Mouse (Mus musculus) activated CD4-positive, CD25-positive, alpha-beta regulatory T cell, adult 4 months (primary cell): ENCODE results near the gene Cdkl4. TPM values are rescaled to one million over a fixed set of nuclear protein-coding genes. Genes with fewer than 3 reads are reported as not detected.
"Not testable (repeated sequence)": the region's sequence is repeated elsewhere in the genome, so short reads cannot be mapped to it uniquely, and the experiment has no call there.

Source experiments
- ATAC-seq: one replicate; pipeline ENCODE4 v1.8.0; 2017
- polyA plus RNA-seq, 2 experiments: library from polyadenylated mRNA; unstranded; fragments of 100-300 nt; shearing (Covaris generic); gene quantifications; one replicate each; pipeline ENCODE4 v1.2.1; 2017

Gene Cdkl4
- 1 to 10 TPM in 1 of 2 experiments, under 1 TPM in 1; 0.57 to 1.1 TPM for polyA plus RNA-seq

DNA sequence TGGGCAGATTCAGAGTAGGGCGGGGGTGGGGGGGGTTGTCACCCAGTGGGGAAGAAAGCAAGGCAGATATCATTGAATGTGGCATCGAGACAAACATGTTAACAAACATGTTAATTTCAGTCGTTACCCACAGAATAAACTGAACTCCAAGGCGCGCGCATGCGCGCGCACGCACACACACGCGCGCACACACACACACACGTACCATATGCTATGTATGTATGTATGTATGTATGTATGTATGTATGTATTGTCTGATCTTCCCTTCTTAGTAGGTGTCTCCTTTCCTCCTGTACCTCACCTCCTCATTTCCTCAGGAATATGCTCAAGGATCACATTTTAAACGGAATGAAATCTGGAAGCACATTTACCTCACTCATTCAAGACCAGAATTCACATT, at the start of gene Cdkl4:
TSS of gene Cdkl4 (minus strand) at position 175 of the 400 bp plus-strand sequence.
- no peak for ATAC-seq

DNA sequence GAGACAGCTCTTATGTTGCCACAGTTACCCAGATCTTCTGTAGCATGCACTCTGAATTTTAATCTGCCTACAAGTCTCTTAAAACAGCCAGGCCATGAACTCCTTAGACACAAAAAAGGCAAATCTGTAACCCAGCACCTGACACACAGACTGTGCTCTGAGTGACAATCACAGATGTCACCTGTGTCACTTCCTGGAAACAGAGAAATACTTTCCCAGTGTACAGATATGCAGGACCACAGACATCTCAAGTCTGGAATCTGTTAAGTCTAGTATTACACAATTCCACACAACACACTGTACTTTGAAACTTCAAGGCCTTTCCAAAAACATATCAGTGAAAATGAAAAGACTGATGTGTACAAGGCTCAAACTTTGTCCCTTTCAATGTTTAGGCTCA, 47.4 kb upstream of the Cdkl4 start:
- no peak for ATAC-seq

DNA sequence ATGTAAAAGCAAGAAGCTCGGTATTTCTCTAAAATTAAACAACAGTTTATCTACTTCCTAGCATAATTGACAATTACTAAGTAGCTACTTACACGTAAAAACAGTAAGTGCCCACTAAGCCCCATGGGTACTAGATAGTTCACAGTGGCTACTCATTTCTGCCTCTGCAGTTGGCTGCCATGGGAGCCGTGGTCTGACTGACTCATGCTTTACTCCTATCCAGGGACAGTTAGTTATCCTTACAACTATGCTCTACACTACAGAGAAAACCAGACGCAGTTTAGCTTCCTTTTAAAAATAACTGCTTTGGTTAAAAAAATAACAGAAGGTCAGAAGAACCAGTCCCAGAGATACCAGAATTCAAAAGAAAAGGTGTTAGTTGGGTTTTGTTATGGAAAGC, 44.1 kb upstream of the Cdkl4 start:
- no peak for ATAC-seq

DNA sequence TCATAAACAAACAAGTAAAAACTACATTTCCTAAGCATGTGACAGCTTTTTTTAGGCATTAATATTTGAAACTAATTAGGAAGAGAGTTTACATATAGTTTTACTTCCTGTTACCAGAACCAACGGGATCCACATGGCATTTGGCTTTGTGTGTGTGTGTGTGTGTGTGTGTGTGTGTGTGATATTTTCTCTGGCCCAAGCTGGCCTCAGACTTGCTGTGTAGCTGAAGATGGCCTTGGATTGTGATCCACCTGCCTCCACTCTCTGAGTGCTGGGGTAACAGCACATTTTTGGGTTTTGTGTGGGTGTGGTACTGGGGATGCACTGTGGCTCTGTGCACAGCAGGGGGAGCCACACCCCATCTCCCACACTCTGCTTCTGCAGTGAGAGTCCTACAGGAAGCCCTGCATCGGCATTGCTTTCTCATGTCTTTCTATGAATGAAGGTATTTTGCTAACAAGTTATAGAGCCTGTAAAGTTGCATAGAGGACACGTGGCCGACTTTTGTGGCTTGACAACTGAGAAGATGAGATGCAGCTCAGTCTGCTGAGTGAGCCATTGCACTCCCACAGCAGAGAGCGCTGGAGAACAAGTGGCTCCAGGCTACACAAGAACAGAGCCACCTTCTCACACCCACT, 43.3 kb upstream of the Cdkl4 start:
- ATAC-seq: peak; percentile 92

DNA sequence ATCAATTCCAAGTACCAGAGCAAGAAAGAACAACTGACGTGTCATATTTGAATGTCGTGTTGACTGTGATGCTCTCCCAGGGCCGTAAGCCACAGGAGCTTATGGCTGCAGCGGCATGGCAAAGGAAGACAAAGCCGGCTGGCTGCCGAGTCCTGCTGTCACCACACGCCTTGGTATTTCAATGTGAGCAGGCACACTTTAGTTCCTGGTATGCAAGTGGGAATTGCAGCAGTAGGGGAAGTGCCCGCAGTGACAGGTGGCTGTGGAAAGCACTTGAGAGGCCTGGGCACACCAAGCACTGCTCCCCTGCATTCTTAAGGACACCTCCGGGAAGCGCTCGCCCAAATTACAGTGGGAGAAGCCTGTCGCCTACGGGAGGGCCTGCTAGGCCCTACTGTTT, 41.9 kb upstream of the Cdkl4 start:
- no peak for ATAC-seq

DNA sequence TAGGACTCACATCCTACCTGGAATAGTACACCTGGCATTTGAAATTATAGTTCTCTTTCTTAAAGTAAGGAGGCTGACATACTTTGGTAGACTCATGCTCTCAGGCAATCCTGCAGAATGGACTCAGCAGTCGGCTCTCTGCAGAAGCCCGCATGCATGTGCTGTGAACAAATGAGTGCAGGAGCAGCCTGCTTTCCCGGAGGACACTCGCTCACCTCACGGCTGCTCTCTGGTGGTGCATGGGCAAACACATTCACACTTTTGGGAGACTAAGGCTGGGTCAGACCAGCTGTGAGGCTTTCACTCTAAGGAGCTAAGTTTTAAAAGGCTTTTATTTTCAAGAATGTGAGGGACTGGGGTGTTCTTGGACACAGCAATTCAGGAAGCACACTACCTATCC, 41.3 kb upstream of the Cdkl4 start:
- ATAC-seq: no peak

DNA sequence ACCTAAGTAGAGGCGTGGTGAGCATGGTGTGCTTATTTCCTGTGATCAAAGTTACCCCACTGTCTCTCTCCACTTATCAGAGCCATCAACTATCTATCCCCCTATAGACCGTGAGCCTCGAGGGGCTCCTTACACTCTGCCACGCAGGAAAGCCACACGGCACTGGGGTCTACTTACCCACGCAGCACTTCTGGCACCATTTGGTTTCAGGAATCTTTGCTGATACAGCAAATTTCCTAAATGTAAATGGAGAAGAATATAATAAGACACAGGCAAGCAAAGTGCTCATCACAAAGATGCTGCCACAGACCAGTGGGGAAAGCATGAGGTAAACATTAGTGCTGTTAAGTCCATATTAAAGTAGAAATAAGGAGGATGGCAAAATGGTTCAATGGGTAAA, 26.2 kb upstream of the Cdkl4 start:
- no peak for ATAC-seq

DNA sequence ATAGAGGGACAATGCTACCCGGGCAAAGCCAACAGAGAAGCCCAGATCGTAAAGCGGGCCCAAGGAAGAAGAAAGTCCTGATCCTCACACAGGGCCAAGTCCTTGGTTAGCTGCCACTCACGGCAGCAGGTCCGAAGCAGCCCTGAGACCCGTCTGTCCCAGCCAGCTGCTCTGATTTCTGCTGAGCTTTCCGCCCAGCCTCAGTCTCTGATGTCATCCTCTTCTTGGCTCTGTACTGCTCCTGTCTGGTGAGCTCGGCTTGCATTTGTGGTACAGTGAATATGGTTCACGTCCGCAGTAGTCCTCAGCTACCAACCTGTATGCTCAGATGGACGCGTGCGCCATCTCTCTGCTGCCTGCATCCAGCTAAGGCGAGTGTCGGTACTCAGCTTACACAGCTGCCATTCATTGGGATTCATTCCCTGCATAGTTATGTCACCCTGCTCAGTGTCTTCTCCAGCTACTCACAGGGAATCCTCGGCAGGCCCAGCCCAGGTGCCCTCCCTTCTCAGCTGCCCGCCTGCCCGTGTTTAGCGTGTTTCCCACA, 25.5 kb upstream of the Cdkl4 start:
- no peak for ATAC-seq

DNA sequence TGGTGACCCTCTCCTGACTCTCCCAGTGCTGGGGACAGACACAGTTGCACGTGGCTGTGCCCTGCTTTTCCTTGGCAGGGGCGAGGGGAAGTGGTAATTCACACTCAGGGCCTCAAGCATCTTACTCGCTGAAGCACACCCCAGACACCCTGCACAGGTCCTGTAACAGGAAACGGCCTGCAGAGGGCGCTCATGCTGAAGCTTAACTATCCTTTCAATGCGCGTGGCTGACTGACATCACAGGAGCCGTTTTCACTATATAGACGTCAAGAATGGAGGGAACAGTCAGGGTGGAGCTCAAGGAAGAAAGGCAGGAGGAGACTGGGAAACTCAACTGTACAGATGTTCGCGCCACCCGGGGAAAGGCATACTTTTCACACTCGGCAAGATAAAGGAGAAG, 23.8 kb upstream of the Cdkl4 start:
- no peak for ATAC-seq

DNA sequence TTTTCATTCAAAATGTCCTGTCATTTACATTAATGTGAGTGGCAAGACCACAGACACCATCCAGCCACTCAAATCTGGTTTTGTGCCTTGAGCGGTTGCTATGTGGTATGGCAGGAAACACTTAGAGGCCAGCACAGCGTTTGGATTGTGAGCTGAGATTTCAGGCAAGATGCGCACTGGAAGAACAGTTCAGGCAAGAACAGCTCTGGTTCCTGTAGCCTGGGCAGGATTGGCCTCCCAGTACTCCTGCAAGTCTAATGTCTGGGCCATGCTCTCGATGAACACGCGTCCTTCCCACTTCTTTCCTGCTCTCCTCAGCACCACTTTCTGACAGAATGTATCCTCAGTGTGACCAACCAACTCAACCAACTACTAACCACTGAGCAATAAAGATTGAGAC, 5.4 kb upstream of the Cdkl4 start:
- ATAC-seq: no peak

DNA sequence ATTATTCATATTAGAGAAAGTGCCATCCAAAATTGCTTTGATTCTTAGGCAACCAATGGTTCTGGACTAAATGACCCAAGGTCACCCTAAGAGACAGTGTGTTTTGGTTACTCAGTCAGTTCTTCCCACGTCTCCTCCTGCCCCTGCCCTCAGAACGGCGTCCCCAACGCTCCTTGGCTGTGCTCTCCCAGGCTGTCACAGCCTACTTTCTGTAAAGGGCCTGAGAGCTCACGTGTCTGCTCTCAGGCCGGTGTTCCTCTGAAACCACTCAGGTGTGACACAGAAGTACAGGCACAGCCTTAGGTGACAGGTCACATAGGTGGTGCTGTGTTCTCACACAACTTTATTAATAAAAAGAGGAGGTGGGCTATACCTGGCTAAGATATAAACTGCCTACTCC, 2.3 kb upstream of the Cdkl4 start:
- ATAC-seq: no peak

DNA sequence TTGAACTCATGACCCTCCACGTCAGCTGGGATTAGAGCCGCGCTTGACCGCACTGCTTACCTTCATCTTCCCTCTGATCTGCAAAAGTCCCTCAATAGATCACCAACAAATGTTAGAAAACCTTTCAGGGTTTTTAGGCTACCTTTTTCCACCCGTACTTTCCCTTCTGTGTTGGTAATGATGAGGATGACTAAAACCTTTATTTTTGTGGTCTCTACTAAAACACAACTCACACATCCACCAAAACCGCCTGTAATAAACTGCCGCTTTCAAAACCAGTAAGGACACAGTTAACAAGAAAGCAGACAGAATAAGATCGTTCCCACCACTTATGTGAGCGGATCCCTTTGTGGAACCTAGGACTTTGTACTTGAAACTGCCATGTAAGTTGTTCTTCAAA, 1.5 kb upstream of the Cdkl4 start:
- no peak for ATAC-seq

DNA sequence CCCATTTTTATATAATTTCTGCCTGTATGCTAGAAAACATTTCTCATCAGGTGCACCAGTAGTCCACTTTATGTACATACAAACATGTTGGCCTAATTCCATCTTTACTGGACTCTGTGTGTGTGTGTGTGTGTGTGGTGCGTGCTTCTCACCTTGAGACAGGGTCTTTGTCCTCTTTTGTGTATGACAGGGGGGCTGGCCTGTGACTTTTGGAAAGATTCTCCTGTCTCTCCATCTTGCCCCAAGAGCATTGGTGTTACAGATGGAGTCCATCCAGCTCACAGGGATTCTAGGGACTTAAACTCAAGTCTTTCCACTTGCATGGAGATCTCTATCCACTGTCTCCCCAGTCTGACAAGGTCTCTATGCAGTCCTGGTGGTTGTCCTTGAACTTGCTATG, 428 bp upstream of the Cdkl4 start:
- no peak for ATAC-seq

DNA sequence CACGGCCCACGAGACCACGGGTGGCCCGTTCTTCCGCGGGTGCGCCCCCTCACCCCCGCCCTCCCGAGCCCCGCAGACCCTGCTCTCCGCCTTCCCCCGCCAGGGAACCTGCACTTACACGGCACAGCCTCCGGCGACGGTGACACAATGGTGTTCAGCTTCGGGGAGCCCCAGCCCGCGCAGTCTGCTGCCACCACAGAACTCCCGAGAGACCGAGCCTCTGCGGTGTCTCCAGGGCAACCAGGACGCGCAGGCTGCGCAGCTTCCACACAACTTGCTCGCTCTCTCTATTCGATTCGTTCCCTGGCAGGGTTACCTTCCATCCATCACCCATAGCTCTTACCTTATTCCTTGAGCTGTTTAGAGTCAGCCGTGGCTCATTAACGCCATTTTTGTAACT, 399 bp downstream of the Cdkl4 start:
- ATAC-seq: peak; percentile 72

DNA sequence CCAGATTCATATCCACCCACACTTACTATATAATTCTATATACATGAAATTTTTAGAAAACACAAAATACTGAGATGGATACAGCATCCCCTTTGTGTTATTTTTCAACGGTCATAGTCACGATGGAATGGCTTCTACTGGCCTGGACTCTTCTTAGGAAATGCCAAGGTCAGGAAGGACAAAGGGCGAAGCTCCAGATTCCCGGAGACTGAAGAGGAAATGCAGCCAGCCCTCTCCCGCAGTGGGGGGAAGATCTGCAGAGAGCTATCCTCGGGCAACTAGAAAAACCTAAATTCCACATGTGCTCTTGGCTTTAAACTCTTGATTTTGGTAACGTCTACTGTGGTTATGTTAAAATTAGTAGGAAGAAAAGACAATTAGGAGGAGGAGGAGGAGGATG, 2.6 kb downstream of the Cdkl4 start:
- ATAC-seq: no peak

DNA sequence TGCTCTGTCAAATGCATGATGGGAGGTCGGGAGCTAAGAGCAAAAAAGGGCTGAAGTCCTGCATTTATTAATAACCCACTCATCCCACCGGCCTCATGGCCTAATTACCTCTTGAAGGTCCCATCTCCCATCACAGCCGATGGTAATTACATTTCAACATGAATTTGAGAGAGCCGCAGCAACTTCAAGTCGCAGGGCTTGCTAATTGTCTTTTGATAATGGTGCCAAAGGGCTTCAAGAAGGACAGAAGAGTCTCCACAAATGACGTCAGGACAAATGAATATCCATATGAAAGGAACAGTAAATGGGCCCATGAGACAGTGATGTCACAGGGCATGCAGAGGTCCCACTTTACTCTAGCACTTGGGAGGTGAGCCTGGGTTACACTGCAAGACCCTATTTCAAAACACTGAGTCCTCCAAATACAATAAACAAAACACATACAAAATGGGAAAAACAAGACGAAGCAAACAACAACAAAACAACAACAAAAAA, 3.1 kb downstream of the Cdkl4 start:
- no peak for ATAC-seq

DNA sequence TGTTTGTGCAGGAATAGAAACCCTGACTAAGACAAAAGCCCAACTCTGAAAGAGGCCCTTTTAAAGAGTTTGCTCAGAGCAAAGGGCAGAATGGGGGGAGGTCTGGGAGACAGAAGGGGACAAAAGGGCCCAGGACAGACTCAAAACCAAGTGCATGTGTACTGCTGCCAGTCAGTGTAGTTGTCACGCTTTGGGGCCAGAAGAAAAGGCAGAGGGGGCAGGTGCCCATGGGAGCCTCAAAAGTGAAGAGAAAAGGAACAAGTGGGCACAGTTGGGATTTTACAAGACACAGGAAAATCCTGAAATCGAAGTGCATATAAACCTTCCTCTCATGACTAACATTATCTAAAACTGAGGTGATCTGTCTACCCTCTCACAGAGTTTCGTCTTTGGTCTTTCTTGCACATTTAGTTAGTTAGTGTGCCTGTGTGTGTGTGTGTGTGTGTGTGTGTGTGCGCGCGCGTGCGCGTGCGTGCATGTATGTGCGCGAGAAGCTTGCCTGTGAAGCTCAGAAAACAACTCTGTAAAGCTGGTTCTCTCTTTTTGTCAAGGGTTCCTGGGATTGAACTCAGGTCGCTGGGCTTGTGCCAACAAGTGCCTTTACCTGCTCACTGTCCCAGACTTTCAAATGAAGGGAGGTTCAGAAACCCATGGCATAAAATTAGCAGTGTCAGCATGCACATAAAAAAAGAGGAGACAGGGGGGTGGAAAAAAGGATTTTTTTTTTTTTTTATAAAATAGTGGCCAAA, 5.3 kb downstream of the Cdkl4 start:
- no peak for ATAC-seq

DNA sequence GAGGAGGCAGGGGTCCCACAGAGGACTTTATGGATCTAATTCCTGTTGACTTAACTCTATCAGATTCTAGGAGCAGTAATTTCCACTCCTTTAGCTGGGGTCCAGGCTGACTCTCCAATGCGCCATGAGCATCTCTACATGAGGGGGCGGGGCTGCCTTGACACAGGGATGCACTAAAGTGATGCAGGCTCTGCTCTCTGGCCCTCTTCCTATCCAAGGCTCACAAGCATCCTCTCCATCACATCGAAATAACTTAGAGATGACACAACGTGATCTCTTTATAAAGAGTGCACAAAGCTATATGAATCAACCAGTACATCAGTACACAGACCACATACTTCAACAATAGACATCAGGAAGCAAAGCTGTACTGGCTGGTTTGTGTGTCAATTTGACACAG, 6.2 kb downstream of the Cdkl4 start:
- ATAC-seq: no peak

DNA sequence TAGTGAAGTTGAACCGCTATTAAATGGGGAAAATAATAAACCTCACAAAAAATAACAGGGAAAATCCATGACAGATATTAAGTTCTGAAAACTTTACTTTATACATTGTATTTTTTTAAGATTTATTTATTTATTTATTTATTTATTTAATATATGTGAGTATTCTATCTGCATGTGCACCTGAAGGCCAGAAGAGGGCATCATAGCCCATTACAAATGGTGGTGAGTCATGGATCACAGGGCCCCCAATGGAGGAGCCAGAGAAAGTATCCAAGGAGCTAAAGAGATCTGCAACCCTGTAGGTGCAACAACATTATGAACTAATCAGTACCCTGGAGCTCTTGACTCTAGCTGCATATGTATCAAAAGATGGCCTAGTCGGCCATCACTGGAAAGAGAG, 7.9 kb downstream of the Cdkl4 start:
- ATAC-seq: not testable (repeated sequence)

DNA sequence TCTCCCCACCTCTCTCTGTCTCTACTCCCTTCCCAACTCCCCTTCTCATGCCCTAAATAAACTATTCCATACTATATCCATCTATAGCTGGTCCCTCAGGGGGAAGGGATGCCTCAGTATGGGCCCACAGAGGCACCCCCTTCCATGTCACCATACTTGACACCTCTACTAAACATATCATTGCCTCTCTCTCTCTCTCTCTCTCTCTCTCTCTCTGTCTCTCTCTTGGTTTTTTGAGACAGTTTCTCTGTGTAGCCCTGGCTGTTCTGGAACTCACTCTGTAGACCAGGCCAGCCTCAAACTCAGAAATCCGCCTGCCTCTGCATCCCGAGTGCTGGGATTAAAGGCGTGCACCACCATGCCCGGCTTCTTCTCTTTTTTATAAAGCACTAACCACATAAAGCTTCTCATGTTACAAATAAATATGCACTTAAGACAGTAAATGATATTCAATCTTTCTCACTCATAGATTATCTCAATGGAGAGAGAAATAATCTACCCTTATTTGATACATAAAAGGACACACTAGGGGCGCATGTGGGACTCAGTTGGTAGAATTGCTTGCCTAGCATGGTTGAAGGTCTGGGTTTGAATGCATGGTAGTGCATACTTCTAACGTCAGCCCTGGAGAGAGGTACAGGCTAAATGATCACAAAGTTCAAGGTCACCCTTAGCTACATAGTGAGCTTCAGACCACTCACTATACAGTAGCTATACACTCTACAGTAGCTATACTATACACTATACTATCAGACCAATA, 8.6 kb downstream of the Cdkl4 start:
- ATAC-seq: no peak

DNA sequence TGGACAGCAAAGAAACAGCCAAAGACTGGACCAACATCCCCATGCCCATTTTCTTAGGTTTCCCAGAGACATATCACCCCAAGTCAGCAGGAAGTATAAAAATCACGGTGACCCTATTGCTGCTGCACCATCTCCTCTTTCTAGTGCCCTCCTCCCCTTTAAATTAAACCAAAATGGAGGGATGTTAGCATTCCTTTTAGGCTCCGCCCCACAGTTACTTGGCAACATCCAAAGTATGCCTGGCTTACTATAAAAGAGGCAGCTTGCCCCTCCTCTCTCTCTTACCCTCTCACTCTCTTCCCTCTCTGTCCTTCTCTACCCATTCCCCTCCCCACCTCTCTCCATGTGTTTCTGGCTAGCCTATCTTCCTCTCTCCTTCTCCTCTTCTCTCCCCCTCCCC, 9.2 kb downstream of the Cdkl4 start:
- ATAC-seq: no peak

DNA sequence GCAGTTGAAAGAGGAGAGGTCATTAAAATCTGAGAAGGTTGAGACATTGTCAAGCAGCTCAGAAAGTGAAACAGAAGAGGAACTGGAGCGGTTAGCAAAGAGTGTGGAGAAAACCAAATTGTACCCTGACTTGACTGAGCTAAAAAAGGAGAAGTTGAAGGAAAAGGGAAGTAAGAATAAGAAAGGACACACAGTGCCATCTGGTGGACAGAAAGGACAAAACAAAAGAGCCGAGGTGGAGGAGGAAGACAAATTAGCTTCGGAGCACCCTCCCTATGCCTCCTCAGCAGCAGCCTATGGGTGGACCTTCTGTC, 13.0 kb downstream of the Cdkl4 start:
- peak; percentile 24 for ATAC-seq

DNA sequence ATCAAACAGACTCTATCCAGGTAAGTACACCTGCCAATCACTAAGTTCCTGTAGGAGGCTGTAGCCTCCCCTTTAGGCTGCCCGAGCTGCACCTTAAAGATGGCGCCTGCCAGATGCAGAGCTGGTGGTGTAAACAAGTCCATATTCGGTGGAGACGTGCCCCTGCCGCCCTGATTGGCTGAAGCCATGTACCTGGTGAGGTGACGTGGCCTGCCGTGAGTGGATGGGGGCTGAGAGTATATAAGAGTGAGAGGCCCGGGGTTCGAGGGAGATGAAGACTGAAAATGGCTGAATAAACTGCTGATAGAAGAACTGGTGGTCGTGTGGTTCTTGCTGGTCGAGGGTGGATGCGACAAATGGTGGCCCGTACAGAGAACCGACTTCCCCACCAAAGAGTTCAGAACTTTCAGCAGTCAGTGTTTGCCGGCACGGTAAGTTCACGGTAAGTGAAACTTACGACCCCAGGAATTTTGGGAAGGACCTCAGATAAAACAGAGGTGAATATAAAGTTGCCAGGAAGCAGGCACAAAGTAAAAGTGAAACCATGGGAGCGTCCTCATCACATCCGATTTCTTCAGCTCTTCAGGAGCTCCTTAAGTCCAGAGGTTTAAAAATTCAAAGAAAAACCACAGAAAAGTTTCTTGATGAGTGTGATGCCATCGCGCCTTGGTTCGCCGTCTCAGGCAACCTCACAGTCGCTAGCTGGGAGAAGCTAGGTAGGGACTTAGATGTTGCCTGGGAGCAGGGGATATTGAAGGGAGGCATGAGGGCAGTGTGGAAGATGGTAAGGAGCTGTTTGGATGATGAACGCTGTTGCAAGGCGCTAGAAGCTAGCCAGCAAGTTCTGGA, 13.6 kb downstream of the Cdkl4 start:
- peak; percentile 64 for ATAC-seq
